Mouse (Mus musculus): ENCODE measurements around the gene Mtcl1. TPM values are rescaled to one million over a fixed set of nuclear protein-coding genes. Genes with fewer than 3 reads are reported as not detected.
A peak's percentile ranks its signal among the peaks of the same experiment; 100 is the strongest.

Gene Mtcl1
- total and polyA plus RNA-seq, 2 experiments from 2014 or later, result 0.57 to 5.6 TPM

DNA sequence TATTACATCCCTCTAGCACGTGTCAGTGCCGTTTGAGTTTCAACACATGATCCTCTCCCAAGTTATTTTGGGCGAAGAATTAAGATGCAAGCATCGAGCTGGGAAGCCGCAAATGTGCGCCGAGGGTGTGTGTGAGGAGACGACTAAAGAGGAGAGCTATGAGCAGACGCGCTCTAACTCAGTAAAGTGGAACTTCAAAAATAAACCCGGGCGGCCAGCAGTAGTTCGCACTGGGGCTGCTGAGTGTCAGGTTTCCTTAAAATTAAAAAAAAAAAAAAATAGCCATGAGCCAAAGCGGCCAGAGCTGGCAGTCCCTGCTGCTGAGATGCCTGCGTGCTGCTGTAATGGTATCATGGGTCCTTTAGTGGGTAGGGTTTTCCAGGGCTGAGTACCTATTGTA, 99.4 kb downstream of the Mtcl1 start:
- 0 out of 2 replicates have a peak, but pooled peaks cover 8% of the 10 kb centered on the region for H3K4me1 ChIP-seq (ENCODE audit: control insufficient read depth, insufficient read depth)
- H3K4me2 ChIP-seq (ENCODE audit: low read depth, low read length), result peak overlapping the region; percentile 38
- H3K4me3 ChIP-seq (ENCODE audit: low read depth, low read length), result no peak overlapping the region
- H3K9ac ChIP-seq (replicated peaks; ENCODE audit: low read depth, low read length), result no peak overlapping the region
- no peaks in the 10 kb centered on the region for H3K36me3 ChIP-seq (replicated peaks; ENCODE audit: control insufficient read depth, insufficient read depth, low read length)
- WGBS, result 37% methylated on average over 15 of the region's 15 CpGs
- no peak for TF ChIP-seq CTCF (IDR thresholded peaks at IDR 0.05; ENCODE audit: low read depth)
- no peak for TF ChIP-seq EP300 (IDR thresholded peaks at IDR 0.05; ENCODE audit: low read depth)
- no peak for DNase-seq (ENCODE audit: low spot score)
- no peaks in the 10 kb centered on the region for H3K9me3 ChIP-seq (replicated peaks; ENCODE audit: control insufficient read depth, low read length)
- peak; percentile 72 for ATAC-seq (ENCODE audit: insufficient read depth, low read depth)
- H3K27ac ChIP-seq (ENCODE audit: low read depth), result no peak overlapping the region
- H3K27me3 ChIP-seq (ENCODE audit: control insufficient read depth, insufficient read depth, low read length), result no peaks in the 10 kb centered on the region

DNA sequence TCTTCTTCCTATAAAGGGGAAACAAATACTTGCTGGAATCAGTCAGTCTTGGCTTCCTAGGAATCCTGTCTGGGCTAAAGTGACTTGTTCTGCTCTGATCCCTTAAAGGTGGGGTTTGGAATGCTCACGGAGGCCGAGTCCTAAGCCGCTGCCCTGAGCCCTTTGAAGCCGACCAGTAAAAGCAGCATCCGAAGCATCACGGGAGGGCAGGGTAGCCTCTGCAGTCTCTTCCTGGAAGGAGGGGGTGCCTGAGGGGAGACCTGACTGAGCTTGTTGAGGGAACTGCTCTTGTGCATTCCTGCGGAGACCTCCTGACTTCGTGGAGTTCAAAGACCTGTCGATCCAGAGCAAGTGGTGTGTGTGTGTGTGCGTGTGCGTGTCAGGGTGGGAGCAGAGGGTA, 103.2 kb downstream of the Mtcl1 start:
- 69% methylated on average over 11 of the region's 11 CpGs for WGBS
- Histone ChIP-seq H3K9ac (replicated peaks; ENCODE audit: low read depth, low read length) (no peak overlapping the region), H3K9me3 (replicated peaks; ENCODE audit: control insufficient read depth, low read length) (no peaks in the 10 kb centered on the region), H3K27ac (ENCODE audit: low read depth) (no peak overlapping the region), H3K4me1 (ENCODE audit: control insufficient read depth, insufficient read depth) (no peaks in the 10 kb centered on the region), H3K4me2 (ENCODE audit: low read depth, low read length) (no peak overlapping the region), H3K4me3 (ENCODE audit: low read depth, low read length) (no peak overlapping the region), H3K27me3 (ENCODE audit: control insufficient read depth, insufficient read depth, low read length) (no peaks in the 10 kb centered on the region), H3K36me3 (replicated peaks; ENCODE audit: control insufficient read depth, insufficient read depth, low read length) (no peaks in the 10 kb centered on the region)
- DNase-seq (ENCODE audit: low spot score) (no peak), ATAC-seq (ENCODE audit: insufficient read depth, low read depth) (no peak)
- TF ChIP-seq CTCF (IDR thresholded peaks at IDR 0.05; ENCODE audit: low read depth) (no peak), EP300 (IDR thresholded peaks at IDR 0.05; ENCODE audit: low read depth) (no peak)

DNA sequence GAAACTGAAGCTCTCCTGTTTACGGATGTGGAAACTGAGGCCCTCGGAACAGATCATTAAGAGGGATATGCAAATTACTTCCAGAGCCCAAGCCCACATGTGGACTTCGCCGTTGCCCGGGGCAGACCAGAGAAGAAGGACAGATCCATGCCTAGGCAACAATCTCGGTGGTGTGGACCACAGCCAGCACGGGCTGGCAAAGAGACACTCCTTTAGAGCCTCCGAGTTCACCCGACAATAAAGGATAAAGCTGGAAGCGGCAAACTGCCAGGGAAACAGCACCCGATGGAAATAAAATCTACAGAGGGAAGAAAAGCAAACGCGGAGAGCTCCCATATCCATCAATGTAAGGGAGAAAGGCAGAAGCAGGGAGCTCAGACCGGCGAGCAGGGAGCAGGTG, 103.9 kb downstream of the Mtcl1 start:
- H3K9me3 ChIP-seq (replicated peaks; ENCODE audit: control insufficient read depth, low read length), result no peaks in the 10 kb centered on the region
- no peak overlapping the region for H3K4me2 ChIP-seq (ENCODE audit: low read depth, low read length)
- no peak overlapping the region for H3K27ac ChIP-seq (ENCODE audit: low read depth)
- no peaks in the 10 kb centered on the region for H3K4me1 ChIP-seq (ENCODE audit: control insufficient read depth, insufficient read depth)
- DNase-seq (ENCODE audit: low spot score) (no peak), ATAC-seq (ENCODE audit: insufficient read depth, low read depth) (no peak)
- 82% methylated on average over 15 of the region's 15 CpGs for WGBS
- H3K27me3 ChIP-seq (ENCODE audit: control insufficient read depth, insufficient read depth, low read length), result no peaks in the 10 kb centered on the region
- H3K9ac ChIP-seq (replicated peaks; ENCODE audit: low read depth, low read length), result no peak overlapping the region
- TF ChIP-seq EP300 (IDR thresholded peaks at IDR 0.05; ENCODE audit: low read depth) (no peak), CTCF (IDR thresholded peaks at IDR 0.05; ENCODE audit: low read depth) (no peak)
- H3K4me3 ChIP-seq (ENCODE audit: low read depth, low read length), result no peak overlapping the region
- H3K36me3 ChIP-seq (replicated peaks; ENCODE audit: control insufficient read depth, insufficient read depth, low read length), result no peaks in the 10 kb centered on the region

DNA sequence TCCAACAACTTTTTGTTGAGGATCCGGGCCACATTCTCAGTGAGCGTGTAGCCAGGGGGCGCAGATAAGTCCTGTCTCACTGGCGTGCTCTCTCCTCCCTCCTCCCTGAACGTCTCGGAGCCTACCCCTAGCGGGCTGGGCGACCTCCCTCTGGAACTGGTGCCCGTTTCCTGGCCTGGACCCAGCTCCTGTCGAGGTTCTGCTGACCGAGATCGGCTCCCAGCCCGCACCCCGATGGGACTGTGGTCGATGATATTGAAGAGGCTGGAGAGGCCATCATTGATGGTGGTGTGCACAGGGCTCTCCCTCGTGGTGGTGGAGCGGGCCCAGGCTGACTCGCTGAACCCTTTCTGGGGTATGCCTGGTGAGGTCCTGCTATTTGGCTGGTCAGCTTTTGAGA, 106.6 kb downstream of the Mtcl1 start:
- Histone ChIP-seq H3K36me3 (replicated peaks; ENCODE audit: control insufficient read depth, insufficient read depth, low read length) (no peaks in the 10 kb centered on the region), H3K9me3 (replicated peaks; ENCODE audit: control insufficient read depth, low read length) (no peaks in the 10 kb centered on the region), H3K4me3 (ENCODE audit: low read depth, low read length) (no peak overlapping the region), H3K4me1 (ENCODE audit: control insufficient read depth, insufficient read depth) (no peaks in the 10 kb centered on the region), H3K9ac (replicated peaks; ENCODE audit: low read depth, low read length) (no peak overlapping the region), H3K27ac (ENCODE audit: low read depth) (no peak overlapping the region), H3K4me2 (ENCODE audit: low read depth, low read length) (no peak overlapping the region), H3K27me3 (ENCODE audit: control insufficient read depth, insufficient read depth, low read length) (no peaks in the 10 kb centered on the region)
- TF ChIP-seq CTCF (IDR thresholded peaks at IDR 0.05; ENCODE audit: low read depth) (no peak), EP300 (IDR thresholded peaks at IDR 0.05; ENCODE audit: low read depth) (no peak)
- DNase-seq (ENCODE audit: low spot score) (no peak), ATAC-seq (ENCODE audit: insufficient read depth, low read depth) (no peak)
- WGBS, result 90% methylated on average over 18 of the region's 18 CpGs

DNA sequence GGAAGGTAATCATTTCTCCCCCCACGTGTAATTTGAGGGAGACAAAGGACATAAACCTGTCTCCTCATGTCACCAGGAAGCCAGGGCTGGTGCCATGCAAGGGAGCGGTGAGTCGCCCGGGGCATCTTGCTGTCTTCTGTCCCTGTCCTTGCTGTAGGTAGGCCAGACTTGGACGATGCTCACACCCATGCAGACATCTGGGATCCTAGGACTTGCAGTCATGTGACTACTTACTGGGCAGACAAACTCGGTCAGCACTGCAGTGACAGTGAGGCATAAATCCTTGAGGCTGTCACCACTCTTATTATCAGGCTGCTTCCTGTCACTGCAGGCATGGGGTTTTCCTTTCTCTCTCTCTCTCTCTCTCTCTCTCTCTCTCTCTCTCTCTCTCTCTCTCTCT, 107.9 kb downstream of the Mtcl1 start:
- H3K9ac ChIP-seq (replicated peaks; ENCODE audit: low read depth, low read length), result no peak overlapping the region
- no peak overlapping the region for H3K27ac ChIP-seq (ENCODE audit: low read depth)
- TF ChIP-seq EP300 (IDR thresholded peaks at IDR 0.05; ENCODE audit: low read depth) (no peak), CTCF (IDR thresholded peaks at IDR 0.05; ENCODE audit: low read depth) (no peak)
- WGBS, result 54% methylated on average over 6 of the region's 6 CpGs
- no peaks in the 10 kb centered on the region for H3K4me1 ChIP-seq (ENCODE audit: control insufficient read depth, insufficient read depth)
- DNase-seq (ENCODE audit: low spot score) (no peak), ATAC-seq (ENCODE audit: insufficient read depth, low read depth) (peak; percentile 52; the same call in 1 of the 2 replicates)
- H3K9me3 ChIP-seq (replicated peaks; ENCODE audit: control insufficient read depth, low read length), result no peaks in the 10 kb centered on the region
- no peaks in the 10 kb centered on the region for H3K27me3 ChIP-seq (ENCODE audit: control insufficient read depth, insufficient read depth, low read length)
- H3K36me3 ChIP-seq (replicated peaks; ENCODE audit: control insufficient read depth, insufficient read depth, low read length), result no peaks in the 10 kb centered on the region
- no peak overlapping the region for H3K4me2 ChIP-seq (ENCODE audit: low read depth, low read length)
- no peak overlapping the region for H3K4me3 ChIP-seq (ENCODE audit: low read depth, low read length)

DNA sequence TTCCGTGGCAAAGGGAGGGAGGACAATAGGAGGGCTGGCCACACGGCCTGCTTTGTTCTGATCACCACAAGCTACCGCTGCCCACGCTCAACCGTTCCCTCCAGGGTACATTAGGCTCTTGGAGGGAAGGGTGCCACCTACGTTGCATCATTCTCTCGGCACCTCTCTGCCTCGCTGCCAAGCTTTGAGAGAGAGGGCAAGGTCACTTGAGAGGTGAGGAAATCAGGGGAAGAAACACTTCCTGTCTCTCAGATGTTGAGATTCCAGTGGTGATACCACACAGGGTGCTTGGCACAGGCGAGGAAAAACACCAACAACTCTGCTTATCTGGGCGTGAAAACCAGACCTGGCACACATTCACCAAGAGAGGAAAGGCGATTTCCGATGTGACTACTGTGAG, 108.8 kb downstream of the Mtcl1 start:
- DNase-seq (ENCODE audit: low spot score), result no peak
- no peak for ATAC-seq (ENCODE audit: insufficient read depth, low read depth)
- no peak for TF ChIP-seq CTCF (IDR thresholded peaks at IDR 0.05; ENCODE audit: low read depth)
- TF ChIP-seq EP300 (IDR thresholded peaks at IDR 0.05; ENCODE audit: low read depth), result no peak
- Histone ChIP-seq H3K9me3 (replicated peaks; ENCODE audit: control insufficient read depth, low read length) (no peaks in the 10 kb centered on the region), H3K9ac (replicated peaks; ENCODE audit: low read depth, low read length) (no peak overlapping the region), H3K4me2 (ENCODE audit: low read depth, low read length) (no peak overlapping the region), H3K4me1 (ENCODE audit: control insufficient read depth, insufficient read depth) (no peaks in the 10 kb centered on the region), H3K36me3 (replicated peaks; ENCODE audit: control insufficient read depth, insufficient read depth, low read length) (no peaks in the 10 kb centered on the region), H3K4me3 (ENCODE audit: low read depth, low read length) (no peak overlapping the region), H3K27ac (ENCODE audit: low read depth) (no peak overlapping the region), H3K27me3 (ENCODE audit: control insufficient read depth, insufficient read depth, low read length) (no peaks in the 10 kb centered on the region)
- WGBS, result 72% methylated on average over 12 of the region's 12 CpGs

All from heart, postnatal 0 days (tissue).